ENCODE assay signal across 15 mouse cellular contexts in the genomic region with DNA sequence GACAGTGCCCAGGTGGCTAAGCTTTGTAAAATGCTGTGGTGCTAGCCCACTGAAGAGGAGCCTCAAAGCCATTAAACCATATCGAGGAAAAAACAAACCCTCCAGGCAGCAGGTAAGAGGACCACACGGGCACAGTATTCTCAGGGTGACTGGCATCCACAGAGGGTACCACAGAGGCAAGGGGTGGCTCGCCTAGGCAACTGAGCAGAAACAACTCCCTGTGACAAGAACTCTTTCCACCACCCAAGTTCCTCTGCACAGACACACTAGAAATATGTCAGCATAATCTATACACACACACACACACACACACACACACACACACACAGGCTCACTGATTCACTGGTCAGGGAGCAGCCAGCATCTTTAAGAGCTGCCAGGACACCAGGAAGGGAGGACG.
"Had no signal": no experiment of that assay in that cellular context is flagged by ENCODE, and none has a peak within 500 bp of the region (broad histone marks: within the 10 kb centered on the region; RNA-seq: fewer than 3 reads in every experiment).

No protein-coding gene starts in this region.

- H3K27ac ChIP-seq: neural tube, embryonic 15.5 days; stomach, embryonic 15.5 days; stomach, postnatal 0 days had no signal

- H3K4me1 ChIP-seq: neural tube, embryonic 15.5 days; stomach, embryonic 15.5 days had no signal

- H3K4me3 ChIP-seq: neural tube, embryonic 15.5 days; stomach, embryonic 15.5 days had no signal

- H3K9me3 ChIP-seq: neural tube, embryonic 15.5 days; stomach, embryonic 15.5 days had no signal

- DNase-seq: retina, postnatal 1 day; right cerebral cortex, adult 18-20 months; right cerebral cortex, postnatal 14 days; right cerebral cortex, postnatal 25 days; right cerebral cortex, postnatal 4 days; spleen, adult 18-20 months; thymus, adult 18-20 months; thymus, adult 2 months; thymus, postnatal 14 days; thymus, postnatal 25 days; thymus, postnatal 36 days; thymus, postnatal 4 days had no signal

- H3K4me2 ChIP-seq: neural tube, embryonic 15.5 days; stomach, embryonic 15.5 days had no signal

- H3K27me3 ChIP-seq: neural tube, embryonic 15.5 days; stomach, embryonic 15.5 days had no signal

- H3K36me3 ChIP-seq: neural tube, embryonic 15.5 days; stomach, embryonic 15.5 days had no signal

- H3K9ac ChIP-seq: neural tube, embryonic 15.5 days; stomach, embryonic 15.5 days had no signal
